Mouse (Mus musculus) ES-CJ7 (cell line): Measurements from ENCODE around the gene Rita1.

Experiments used
- DNase-seq: peaks from one replicate; pipeline ENCODE4 v3.0.0; 2011; ENCODE audit warnings: low read depth, low spot score

The Rita1 gene

DNA sequence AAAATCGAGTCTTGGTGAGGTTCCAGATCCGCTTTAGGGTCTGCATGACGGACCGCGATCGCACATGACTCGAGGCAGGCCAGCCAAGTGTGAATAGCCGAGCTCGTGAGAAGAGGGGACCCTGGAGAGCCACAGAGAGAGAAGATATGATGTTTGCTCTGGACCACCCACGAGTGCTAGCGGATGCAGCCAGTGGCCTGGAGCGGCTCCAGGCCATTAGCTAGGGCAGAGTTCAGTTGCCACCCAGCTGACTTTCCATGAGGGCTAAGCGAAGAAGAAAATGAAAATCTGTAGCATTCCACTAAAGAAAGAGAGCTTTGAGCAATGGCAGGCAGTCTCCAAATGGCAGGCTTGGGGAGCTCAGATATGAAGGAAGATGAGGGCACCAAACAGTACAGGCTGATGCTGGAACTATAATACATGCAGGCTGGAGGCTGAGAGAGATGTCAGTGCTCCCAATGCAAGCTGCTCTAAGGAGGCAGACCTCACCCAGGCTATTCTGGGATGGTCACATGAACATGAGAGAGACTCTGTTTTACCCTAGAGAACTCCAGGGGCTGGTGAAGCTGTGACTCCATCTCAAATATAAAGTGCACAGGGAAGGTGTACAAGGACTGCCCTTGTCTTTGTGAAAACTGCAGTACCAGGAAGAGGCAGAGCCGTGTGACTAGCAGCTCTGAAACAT is 41.2 kb downstream of the Rita1 start:
- DNase-seq = no peak

- no peak for DNase-seq
Observed at GRCm38 (mm10) chr5:120570289-120570897, 42.0 kb downstream of the Rita1 start.

DNA sequence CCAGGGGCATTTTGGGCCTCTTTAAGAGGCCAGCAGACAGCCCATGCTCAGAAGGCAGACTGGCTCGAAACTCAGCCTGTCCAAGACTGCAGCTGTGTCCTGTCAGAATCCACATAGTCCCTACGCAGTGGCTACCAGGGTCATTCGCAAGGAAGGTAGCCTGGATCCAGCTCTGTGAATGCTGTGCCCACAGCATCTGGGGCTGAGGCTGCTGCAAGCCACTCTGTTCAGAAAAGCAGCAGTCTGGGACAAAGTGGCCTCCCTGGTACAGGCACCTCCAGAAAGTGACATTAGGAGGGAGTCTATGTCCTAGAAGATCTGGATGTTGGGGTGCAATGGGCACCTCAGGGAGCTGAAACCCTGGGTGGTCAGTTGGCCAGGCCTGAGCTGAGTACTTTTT is 42.6 kb downstream of the Rita1 start:
- DNase-seq = no peak

DNA sequence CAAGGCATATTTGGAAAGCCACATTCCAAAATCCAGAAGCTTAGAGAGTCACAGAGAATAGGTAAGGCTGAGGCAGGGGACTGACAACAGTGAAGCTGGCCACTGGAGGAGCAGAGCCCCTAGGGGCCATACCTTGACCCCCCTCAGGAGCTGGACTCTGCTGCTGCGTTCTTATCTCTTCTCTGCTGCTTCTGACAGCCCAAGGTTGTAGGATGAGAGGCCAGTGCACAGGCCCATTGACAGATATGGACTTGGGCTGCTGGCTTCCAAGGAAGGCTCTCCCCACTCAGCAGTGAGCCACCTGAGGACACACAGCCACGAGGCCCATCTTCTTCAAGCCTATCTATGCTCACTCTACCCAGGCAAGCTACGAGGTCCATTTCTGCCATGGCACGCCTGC is 43.4 kb downstream of the Rita1 start:
- DNase-seq = no peak

- DNase-seq = no peak
Observed at GRCm38 (mm10) chr5:120568336-120568768, 44.0 kb downstream of the Rita1 start.

DNA sequence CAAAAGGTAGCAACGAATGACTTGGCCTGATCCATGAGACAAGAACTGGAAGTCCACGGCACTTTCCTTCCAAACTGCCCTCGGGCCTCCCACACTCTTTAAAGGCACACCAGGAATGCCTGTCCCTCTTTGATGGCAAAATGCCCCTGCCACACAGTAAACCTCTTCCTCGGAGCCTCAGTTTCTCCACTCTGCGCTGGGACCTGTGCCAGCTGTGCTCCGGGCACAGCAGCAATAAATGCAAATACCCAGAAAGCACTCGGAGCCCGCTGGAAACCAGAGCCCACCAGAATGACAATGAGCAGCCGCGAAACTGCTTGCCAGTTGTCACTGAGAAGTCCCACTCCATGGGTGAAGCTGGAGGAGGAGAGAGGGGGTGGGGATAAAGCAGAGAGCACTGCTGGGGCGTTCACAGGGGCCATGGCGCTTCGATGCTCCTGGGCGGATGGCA is 44.6 kb downstream of the Rita1 start:
- no peak for DNase-seq

DNA sequence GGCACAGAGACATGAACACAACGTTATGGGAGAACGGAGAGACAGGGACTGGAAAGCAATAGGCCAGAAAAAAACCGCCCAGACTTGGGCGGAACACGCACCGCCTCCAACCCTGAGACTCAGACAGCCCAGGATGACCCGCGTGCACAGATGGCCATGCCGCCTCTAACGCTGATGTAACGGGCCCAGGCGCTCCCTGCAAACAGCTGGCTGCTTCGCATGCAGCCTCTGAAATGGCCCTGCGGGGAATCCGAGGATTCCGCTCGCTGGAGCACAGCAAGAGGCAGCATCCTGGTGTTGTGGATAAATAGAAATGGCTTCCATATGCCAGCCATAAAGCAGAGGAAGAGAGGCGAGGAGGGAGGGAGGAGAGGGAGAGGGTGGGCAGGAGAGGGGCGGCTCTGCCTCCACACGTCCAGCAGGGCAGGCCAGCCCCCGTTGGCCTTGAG is 45.1 kb downstream of the Rita1 start:
- no peak for DNase-seq

GRCm38 (mm10) chr5:120566681-120567252 is 45.6 kb downstream of the Rita1 start:
- no peak for DNase-seq

GRCm38 (mm10) chr5:120566101-120566500 is 46.3 kb downstream of the Rita1 start:
- no peak for DNase-seq

DNA sequence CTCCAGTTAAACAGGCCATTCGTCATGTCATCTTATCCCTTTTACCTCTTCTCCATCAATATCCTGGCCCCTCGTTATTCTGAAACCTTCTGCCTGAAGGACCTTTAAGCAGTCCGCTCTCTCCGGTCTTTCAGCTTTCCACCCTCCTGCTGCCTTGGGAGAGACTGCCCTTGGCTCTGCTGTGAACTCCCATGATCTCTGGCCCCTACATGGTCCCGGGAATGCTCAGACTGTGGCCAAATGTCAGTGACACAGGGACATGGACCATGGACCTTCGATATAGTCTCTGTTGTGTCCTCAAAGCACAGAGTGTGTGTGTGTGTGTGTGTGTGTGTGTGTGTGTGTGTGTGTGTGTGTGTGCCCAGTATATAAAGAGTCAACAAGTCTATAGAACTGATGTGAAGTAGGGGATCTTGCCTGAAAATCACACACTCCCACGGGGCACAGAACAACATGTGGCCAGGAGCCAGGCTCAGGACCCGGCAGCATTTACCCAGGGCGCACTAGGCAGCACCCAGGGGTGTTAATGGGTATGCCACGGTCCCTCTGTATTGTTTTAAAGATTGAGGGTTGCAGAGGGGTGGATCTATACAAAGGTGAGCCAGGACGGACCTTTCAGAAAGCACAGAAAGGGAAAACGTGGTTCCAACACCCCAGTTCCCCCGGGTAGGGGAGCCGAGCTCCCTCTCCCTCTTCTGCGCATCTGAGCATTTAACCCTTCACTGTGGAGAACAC is 47.1 kb downstream of the Rita1 start:
- no peak for DNase-seq

- peak; percentile 58 for DNase-seq
Observed at GRCm38 (mm10) chr5:120563914-120564311, 48.5 kb downstream of the Rita1 start.

GRCm38 (mm10) chr5:120562956-120563913 is 49.2 kb downstream of the Rita1 start:
- peak; percentile 70 for DNase-seq

DNA sequence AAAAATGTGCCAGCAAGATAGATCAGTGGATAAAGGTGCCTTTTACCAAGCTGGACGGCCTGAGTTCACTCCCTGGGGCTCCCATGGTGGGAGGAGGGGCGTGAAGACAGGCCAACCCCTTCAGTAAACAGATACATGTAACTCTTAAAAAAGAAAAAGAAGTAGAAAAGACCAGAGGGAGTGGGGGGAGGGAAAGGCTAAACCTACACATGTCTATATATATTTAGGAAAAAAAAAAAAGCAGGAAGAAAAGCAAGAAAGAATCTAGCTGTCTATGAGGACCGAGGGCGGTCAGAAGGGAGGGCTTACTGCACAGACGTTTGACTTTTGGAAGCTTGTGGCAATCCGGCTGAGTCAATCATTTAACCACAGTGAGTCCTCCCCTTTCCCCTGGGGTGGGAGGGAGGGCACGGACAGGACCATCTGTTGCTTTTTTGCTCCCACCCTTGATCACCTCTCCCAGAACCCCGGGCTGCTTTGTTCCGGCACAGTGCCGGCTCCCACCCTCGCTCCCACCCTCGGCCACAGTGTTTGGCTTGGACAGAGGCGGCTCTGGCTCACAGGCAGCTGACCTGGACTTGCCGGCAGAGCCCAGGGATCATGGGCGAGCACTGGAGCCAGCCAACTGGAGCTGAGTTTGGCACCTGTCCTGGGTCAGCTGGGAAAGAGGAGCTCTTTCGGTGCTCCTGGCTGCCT is 51.6 kb downstream of the Rita1 start:
- no peak for DNase-seq

- no peak for DNase-seq
Observed at GRCm38 (mm10) chr5:120560129-120560615, 52.2 kb downstream of the Rita1 start.

DNA sequence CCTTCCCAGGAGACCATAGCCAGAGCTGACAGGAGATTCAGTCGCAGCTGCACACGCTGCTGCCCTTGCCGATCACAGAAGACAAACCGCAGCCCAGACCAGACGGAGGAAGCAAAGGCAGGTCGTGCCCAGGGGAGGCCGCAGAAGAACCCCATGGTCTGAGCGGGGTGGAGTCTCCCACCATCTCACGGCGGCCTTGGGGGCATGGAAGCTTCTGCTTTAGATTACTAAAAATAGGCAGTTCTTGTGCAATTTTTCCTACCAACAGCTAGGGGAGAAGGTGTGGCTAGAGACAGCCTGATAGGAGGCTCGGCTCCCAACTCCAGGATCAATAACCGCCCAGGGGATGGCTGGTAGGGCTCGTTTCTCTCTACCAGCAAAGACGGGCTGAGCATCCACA is 53.6 kb downstream of the Rita1 start:
- no peak for DNase-seq

- DNase-seq = no peak
Observed at GRCm38 (mm10) chr5:120558041-120558440, 54.3 kb downstream of the Rita1 start.

GRCm38 (mm10) chr5:120555871-120556270 is 56.5 kb downstream of the Rita1 start:
- no peak for DNase-seq

DNA sequence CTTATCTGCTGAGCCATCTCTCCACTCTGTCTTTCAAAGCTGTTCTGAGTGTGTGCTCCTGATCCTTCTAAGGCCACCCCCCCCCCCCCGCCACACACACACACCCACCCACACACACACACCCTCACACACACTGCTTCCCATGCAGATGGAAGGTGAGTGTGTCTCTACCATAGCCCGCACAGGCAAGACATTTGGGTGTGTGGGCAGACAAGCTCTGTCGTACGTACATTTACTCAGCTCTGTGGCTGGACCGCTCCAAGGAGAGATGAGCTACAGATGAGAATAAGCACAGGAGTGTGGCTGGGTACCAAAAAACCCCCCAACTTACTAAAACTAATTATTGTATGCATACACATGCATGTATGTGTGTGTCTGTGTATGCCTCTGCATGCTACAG is 61.7 kb downstream of the Rita1 start:
- no peak for DNase-seq

DNA sequence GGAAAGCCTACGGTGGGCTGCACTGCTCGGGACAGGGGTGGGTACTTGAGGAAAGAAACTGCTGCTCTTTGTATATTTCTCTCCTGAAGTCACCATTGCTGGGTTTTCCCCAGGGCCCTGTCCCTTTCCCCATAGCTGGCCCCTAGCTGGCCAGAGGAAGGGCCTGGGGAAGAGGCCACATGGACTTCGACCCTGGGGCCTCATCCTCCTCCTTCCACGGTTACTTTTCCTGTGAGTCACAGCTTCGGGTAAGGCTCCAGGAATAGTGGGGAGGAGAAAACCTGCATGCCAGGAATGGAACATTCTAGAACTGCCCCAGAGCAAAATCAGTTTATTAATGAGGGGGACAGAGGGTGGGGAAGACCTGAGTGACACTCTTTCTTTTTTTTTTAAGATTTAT is 62.3 kb downstream of the Rita1 start:
- DNase-seq = no peak

- no peak for DNase-seq
Observed at GRCm38 (mm10) chr5:120548236-120548850, 64.0 kb downstream of the Rita1 start.
